Mouse (Mus musculus): ENCODE results near the gene Armc2. TPM values are rescaled to one million over a fixed set of nuclear protein-coding genes. Genes with fewer than 3 reads are reported as not detected.

The Armc2 gene
- total and polyA plus RNA-seq, 3 experiments = 0.08 to 0.13 TPM; not detected in 1

- H3K4me1 ChIP-seq (ENCODE audit: control insufficient read depth in 1 of 2, insufficient read depth in 2 of 2, low read length in 2 of 2) = no peaks in the 10 kb centered on the region
- peaks cover 14 to 15% of the 10 kb centered on the region in 2 experiments for H3K27me3 ChIP-seq (ENCODE audit: control insufficient read depth in 1 of 2, insufficient read depth in 2 of 2, low read length in 2 of 2)
- no peaks in the 10 kb centered on the region for H3K79me2 ChIP-seq (ENCODE audit: control insufficient read depth, insufficient read depth, low read length, poor library complexity)
- H3K4me3 ChIP-seq (ENCODE audit: control insufficient read depth in 1 of 2, insufficient read depth in 1 of 2, low read depth in 2 of 2, low read length in 2 of 2) = no peak overlapping the region
- no peaks in the 10 kb centered on the region for H3K36me3 ChIP-seq (ENCODE audit: control insufficient read depth in 1 of 2, insufficient read depth in 2 of 2, low read length in 2 of 2)
- no peaks in the 10 kb centered on the region for H3K9me3 ChIP-seq (replicated peaks; ENCODE audit: insufficient read depth, low read length)
- DNase-seq (ENCODE audit: low read depth, low spot score) = no peak
- TF ChIP-seq BHLHE40 (IDR thresholded peaks at IDR 0.05; ENCODE audit: borderline replicate concordance, low read depth, low read length) = no peak
- no peak for TF ChIP-seq MXI1 (IDR thresholded peaks at IDR 0.05; ENCODE audit: low read depth, low read length)
- TF ChIP-seq MAZ (IDR thresholded peaks at IDR 0.05; ENCODE audit: low read depth, low read length) = no peak
- TF ChIP-seq CHD2 (IDR thresholded peaks at IDR 0.05; ENCODE audit: low read length) = no peak
- TF ChIP-seq SMC3 (IDR thresholded peaks at IDR 0.05; ENCODE audit: low read depth, low read length) = no peak
- no peak for TF ChIP-seq MYC (IDR thresholded peaks at IDR 0.05; ENCODE audit: low read depth, low read length)
- no peak for TF ChIP-seq POLR2AphosphoS5 (IDR thresholded peaks at IDR 0.05; ENCODE audit: borderline replicate concordance, low read depth, low read length)
- TF ChIP-seq KAT2A (conservative IDR thresholded peaks at IDR 0.05; ENCODE audit: low read depth, low read length) = no peak
- no peak for TF ChIP-seq MAFK (IDR thresholded peaks at IDR 0.05; ENCODE audit: borderline replicate concordance, low read depth, low read length)
- TF ChIP-seq MAX (IDR thresholded peaks at IDR 0.05; ENCODE audit: low read length) = no peak
- no peak for TF ChIP-seq POLR2A (IDR thresholded peaks at IDR 0.05; ENCODE audit: control insufficient read depth in 1 of 2, insufficient read depth in 1 of 2, low read depth in 1 of 2, low read length in 2 of 2, poor library complexity in 1 of 2)
- no peak for TF ChIP-seq MYB (IDR thresholded peaks at IDR 0.05; ENCODE audit: low read depth, low read length)
- TF ChIP-seq MEF2A (IDR thresholded peaks at IDR 0.05; ENCODE audit: extremely low read depth, insufficient replicate concordance, low read depth, low read length, poor library complexity, severe bottlenecking) = no peak
- no peak for TF ChIP-seq CHD1 (IDR thresholded peaks at IDR 0.05; ENCODE audit: low read depth, low read length)
- TF ChIP-seq USF2 (IDR thresholded peaks at IDR 0.05; ENCODE audit: borderline replicate concordance in 1 of 2, insufficient read depth in 1 of 2, low read depth in 1 of 2, low read length in 2 of 2) = no peak
- TF ChIP-seq USF1 (IDR thresholded peaks at IDR 0.05; ENCODE audit: low read depth, low read length) = no peak
- no peak for TF ChIP-seq POLR2AphosphoS2 (IDR thresholded peaks at IDR 0.05; ENCODE audit: low read length)
- no peak for TF ChIP-seq RAD21 (IDR thresholded peaks at IDR 0.05; ENCODE audit: low read depth, low read length)
- no peak for TF ChIP-seq ETS1 (IDR thresholded peaks at IDR 0.05; ENCODE audit: low read depth, low read length)
- TF ChIP-seq SIN3A (IDR thresholded peaks at IDR 0.05; ENCODE audit: low read length) = no peak
- no peak overlapping the region for H3K27ac ChIP-seq (ENCODE audit: control insufficient read depth, low read depth, low read length)
- no peak overlapping the region for H3K9ac ChIP-seq (ENCODE audit: control insufficient read depth, low read depth, low read length, poor library complexity, severe bottlenecking)
Observed at GRCm38 (mm10) chr10:41994578-41994977, 23.7 kb downstream of the Armc2 start.

- DNase-seq (ENCODE audit: low read depth, low spot score) = no peak
- no peak overlapping the region for H3K27ac ChIP-seq (ENCODE audit: control insufficient read depth, low read depth, low read length)
- no peak overlapping the region for H3K9ac ChIP-seq (ENCODE audit: control insufficient read depth, low read depth, low read length, poor library complexity, severe bottlenecking)
- H3K9me3 ChIP-seq (replicated peaks; ENCODE audit: insufficient read depth, low read length) = no peaks in the 10 kb centered on the region
- H3K4me1 ChIP-seq (ENCODE audit: control insufficient read depth in 1 of 2, insufficient read depth in 2 of 2, low read length in 2 of 2) = no peaks in the 10 kb centered on the region
- peaks cover 20 to 21% of the 10 kb centered on the region in 2 experiments for H3K27me3 ChIP-seq (ENCODE audit: control insufficient read depth in 1 of 2, insufficient read depth in 2 of 2, low read length in 2 of 2)
- TF ChIP-seq CHD1 (IDR thresholded peaks at IDR 0.05; ENCODE audit: low read depth, low read length) (no peak), ZC3H11A (IDR thresholded peaks at IDR 0.05; ENCODE audit: low read depth, low read length) (no peak), CTCF (IDR thresholded peaks at IDR 0.05 in 2 of 3, conservative IDR thresholded peaks at IDR 0.05 in 1 of 3; ENCODE audit: control insufficient read depth in 1 of 3, insufficient read depth in 1 of 3, low read depth in 2 of 3, low read length in 3 of 3, poor library complexity in 1 of 3, severe bottlenecking in 1 of 3) (no peak), TCF12 (IDR thresholded peaks at IDR 0.05; ENCODE audit: low read depth, low read length) (no peak), SIN3A (IDR thresholded peaks at IDR 0.05; ENCODE audit: low read length) (no peak), KAT2A (conservative IDR thresholded peaks at IDR 0.05; ENCODE audit: low read depth, low read length) (no peak), NRF1 (IDR thresholded peaks at IDR 0.05; ENCODE audit: insufficient read depth, low read depth, low read length, poor library complexity, severe bottlenecking) (no peak), MYB (IDR thresholded peaks at IDR 0.05; ENCODE audit: low read depth, low read length) (no peak), TAL1 (IDR thresholded peaks at IDR 0.05; ENCODE audit: low read length) (no peak), RAD21 (IDR thresholded peaks at IDR 0.05; ENCODE audit: low read depth, low read length) (no peak), POLR2AphosphoS2 (IDR thresholded peaks at IDR 0.05; ENCODE audit: low read length) (no peak), BHLHE40 (IDR thresholded peaks at IDR 0.05; ENCODE audit: borderline replicate concordance, low read depth, low read length) (no peak), NELFE (IDR thresholded peaks at IDR 0.05; ENCODE audit: low read depth, low read length) (no peak), MAFK (IDR thresholded peaks at IDR 0.05; ENCODE audit: borderline replicate concordance, low read depth, low read length) (no peak)
- no peaks in the 10 kb centered on the region for H3K36me3 ChIP-seq (ENCODE audit: control insufficient read depth in 1 of 2, insufficient read depth in 2 of 2, low read length in 2 of 2)
- no peaks in the 10 kb centered on the region for H3K79me2 ChIP-seq (ENCODE audit: control insufficient read depth, insufficient read depth, low read length, poor library complexity)
- no peak overlapping the region for H3K4me3 ChIP-seq (ENCODE audit: control insufficient read depth in 1 of 2, insufficient read depth in 1 of 2, low read depth in 2 of 2, low read length in 2 of 2)
Observed at GRCm38 (mm10) chr10:41992059-41992440, 26.2 kb downstream of the Armc2 start.

Measured in MEL (cell line).